Comparison of ENCODE assay signal across 20 mouse cellular contexts in genomic region chr12:72768230-72768629, GRCm38 (mm10). TPM values are rescaled to one million over a fixed set of nuclear protein-coding genes. Genes with fewer than 3 reads are reported as not detected.
DNase-seq lines count a peak whose midpoint lies in the region; ATAC-seq and TF ChIP-seq lines count a peak whose summit lies in the region.
"Had no signal": no experiment of that assay in that cellular context is flagged by ENCODE, and none has a peak within 500 bp of the region (broad histone marks: within the 10 kb centered on the region; RNA-seq: fewer than 3 reads in every experiment).

No protein-coding gene starts in this region.

- no peak for TF ChIP-seq CTCF in liver, adult 2 months (IDR thresholded peaks at IDR 0.05; ENCODE audit: low read depth, low read length)
- no peak for TF ChIP-seq CTCF in MEL (IDR thresholded peaks at IDR 0.05 in 2 of 3, conservative IDR thresholded peaks at IDR 0.05 in 1 of 3; ENCODE audit: control insufficient read depth in 1 of 3, insufficient read depth in 1 of 3, low read depth in 2 of 3, low read length in 3 of 3, poor library complexity in 1 of 3, severe bottlenecking in 1 of 3)
- no peak for TF ChIP-seq CTCF in intestine, postnatal 0 days (IDR thresholded peaks at IDR 0.05; ENCODE audit: low read depth)

- no peak overlapping the region for H3K4me3 ChIP-seq in liver, adult 2 months (ENCODE audit: insufficient read depth, low read depth, low read length)
- H3K4me3 ChIP-seq in liver, embryonic 12.5 days = no peak overlapping the region
- H3K4me3 ChIP-seq in MEL (ENCODE audit: control insufficient read depth in 1 of 2, insufficient read depth in 1 of 2, low read depth in 2 of 2, low read length in 2 of 2) = no peak overlapping the region
- no peak overlapping the region for H3K4me3 ChIP-seq in intestine, postnatal 0 days (ENCODE audit: low read depth, low read length)
- H3K4me3 ChIP-seq: embryonic facial prominence, embryonic 15.5 days; heart, adult 2 months; heart, embryonic 15.5 days; left cerebral cortex, adult 2 months; neural tube, embryonic 13.5 days had no signal

- 74% methylated on average over 2 of the region's 2 CpGs for WGBS in liver, adult 2 months
- 45% methylated on average over 2 of the region's 2 CpGs for WGBS in liver, embryonic 12.5 days (ENCODE audit: insufficient replicate concordance)
- 56% methylated on average over 2 of the region's 2 CpGs for WGBS in intestine, postnatal 0 days

- no peak for TF ChIP-seq POLR2A in liver, adult 2 months (IDR thresholded peaks at IDR 0.05; ENCODE audit: extremely low read depth, insufficient read depth, low read length)
- no peak for TF ChIP-seq POLR2A in MEL (IDR thresholded peaks at IDR 0.05; ENCODE audit: control insufficient read depth in 1 of 2, insufficient read depth in 1 of 2, low read depth in 1 of 2, low read length in 2 of 2, poor library complexity in 1 of 2)

- no peaks in the 10 kb centered on the region for H3K9me3 ChIP-seq in liver, embryonic 12.5 days (replicated peaks)
- no peaks in the 10 kb centered on the region for H3K9me3 ChIP-seq in MEL (replicated peaks; ENCODE audit: insufficient read depth, low read length)
- H3K9me3 ChIP-seq in intestine, postnatal 0 days (ENCODE audit: control insufficient read depth) = no peaks in the 10 kb centered on the region
- H3K9me3 ChIP-seq: embryonic facial prominence, embryonic 15.5 days; heart, embryonic 15.5 days; neural tube, embryonic 13.5 days had no signal

- DNase-seq in liver, adult 2 months (ENCODE audit: extremely low read depth, low read depth, low spot score) = no peak
- DNase-seq in MEL (ENCODE audit: low read depth, low spot score) = peak; percentile 63
- peak; percentile 49 for DNase-seq in splenic B cell, adult 2 months (ENCODE audit: low read depth, low spot score)
- no peak for DNase-seq in right cerebral cortex, postnatal 36 days (ENCODE audit: low spot score in 2 of 2)
- DNase-seq in spleen, postnatal 36 days (ENCODE audit: low spot score in 2 of 2) = no peak
- DNase-seq: adrenal gland, postnatal 14 days; cerebellum, adult 11 months; cerebellum, postnatal 10 days; heart, adult 2 months; kidney, adult 8-10 months; kidney, postnatal 25 days; lung, adult 18-20 months had no signal

- H3K4me1 ChIP-seq in liver, adult 2 months (ENCODE audit: control insufficient read depth, insufficient read depth, low read length) = peaks cover 22% of the 10 kb centered on the region
- peaks cover 41% of the 10 kb centered on the region for H3K4me1 ChIP-seq in liver, embryonic 12.5 days
- H3K4me1 ChIP-seq in MEL (ENCODE audit: control insufficient read depth in 1 of 2, insufficient read depth in 2 of 2, low read length in 2 of 2) = peaks cover 18 to 32% of the 10 kb centered on the region in 2 experiments
- H3K4me1 ChIP-seq in intestine, postnatal 0 days (replicated peaks; ENCODE audit: control insufficient read depth, insufficient read depth, low read length) = peaks cover 2% of the 10 kb centered on the region; the same call in 1 of the 2 replicates

- 0 out of 4 replicates have a peak, but pooled peaks of 1 of the 2 experiments have one; percentile 41 for TF ChIP-seq EP300 in MEL (IDR thresholded peaks at IDR 0.05; ENCODE audit: low read depth in 1 of 2, low read length in 2 of 2)

- H3K79me2 ChIP-seq in liver, adult 2 months (ENCODE audit: control insufficient read depth, insufficient read depth, low read length) = peaks cover 40% of the 10 kb centered on the region
- H3K79me2 ChIP-seq in MEL (ENCODE audit: control insufficient read depth, insufficient read depth, low read length, poor library complexity) = peaks cover 63% of the 10 kb centered on the region

- TF ChIP-seq RAD21 in MEL (IDR thresholded peaks at IDR 0.05; ENCODE audit: low read depth, low read length) = no peak

- no peak overlapping the region for H3K4me2 ChIP-seq in liver, embryonic 12.5 days
- peak overlapping the region; percentile 37 for H3K4me2 ChIP-seq in intestine, postnatal 0 days (replicated peaks; ENCODE audit: low read depth)
- H3K4me2 ChIP-seq: embryonic facial prominence, embryonic 15.5 days; heart, embryonic 15.5 days; midbrain, embryonic 11.5 days; neural tube, embryonic 13.5 days had no signal

- no peaks in the 10 kb centered on the region for H3K27me3 ChIP-seq in liver, adult 2 months (ENCODE audit: control insufficient read depth, insufficient read depth, low read length)
- H3K27me3 ChIP-seq in liver, embryonic 12.5 days (replicated peaks) = no peaks in the 10 kb centered on the region
- H3K27me3 ChIP-seq in MEL (ENCODE audit: control insufficient read depth in 1 of 2, insufficient read depth in 2 of 2, low read length in 2 of 2) = no peaks in the 10 kb centered on the region
- no peaks in the 10 kb centered on the region for H3K27me3 ChIP-seq in intestine, postnatal 0 days (replicated peaks; ENCODE audit: control insufficient read depth, insufficient read depth, low read length)
- H3K27me3 ChIP-seq in splenic B cell, adult 2 months (ENCODE audit: control insufficient read depth, insufficient read depth, low read length, poor library complexity, severe bottlenecking) = no peaks in the 10 kb centered on the region
- H3K27me3 ChIP-seq: embryonic facial prominence, embryonic 15.5 days; heart, embryonic 15.5 days; neural tube, embryonic 13.5 days had no signal

- H3K27ac ChIP-seq in liver, adult 2 months (replicated peaks; ENCODE audit: insufficient read depth, low read depth, low read length) = peak overlapping the region; percentile 72
- H3K27ac ChIP-seq in liver, embryonic 12.5 days = no peak overlapping the region
- peak overlapping the region; percentile 51; the same call in 1 of the 2 replicates for H3K27ac ChIP-seq in MEL (ENCODE audit: control insufficient read depth, low read depth, low read length)
- H3K27ac ChIP-seq in intestine, postnatal 0 days (ENCODE audit: low read depth, low read length) = peak overlapping the region; percentile 37; the same call in 1 of the 2 replicates
- H3K27ac ChIP-seq: embryonic facial prominence, embryonic 15.5 days; heart, adult 2 months; heart, embryonic 15.5 days; left cerebral cortex, adult 2 months; neural tube, embryonic 13.5 days had no signal

- H3K9ac ChIP-seq in liver, adult 2 months (ENCODE audit: low read depth, low read length) = no peak overlapping the region
- H3K9ac ChIP-seq in liver, embryonic 12.5 days = no peak overlapping the region
- no peak overlapping the region for H3K9ac ChIP-seq in MEL (ENCODE audit: control insufficient read depth, low read depth, low read length, poor library complexity, severe bottlenecking)
- no peak overlapping the region for H3K9ac ChIP-seq in intestine, postnatal 0 days (ENCODE audit: low read depth, low read length)
- H3K9ac ChIP-seq: embryonic facial prominence, embryonic 15.5 days; heart, embryonic 15.5 days; neural tube, embryonic 13.5 days had no signal

- no peak for ATAC-seq in liver, embryonic 12.5 days
- ATAC-seq in intestine, postnatal 0 days = peak; percentile 39; the same call in 1 of the 2 replicates
- ATAC-seq: forebrain, embryonic 16.5 days had no signal

- no peaks in the 10 kb centered on the region; the same call in 1 of the 2 replicates for H3K36me3 ChIP-seq in liver, adult 2 months (ENCODE audit: control insufficient read depth, insufficient read depth, low read length)
- peaks cover 14% of the 10 kb centered on the region for H3K36me3 ChIP-seq in liver, embryonic 12.5 days
- H3K36me3 ChIP-seq in MEL (ENCODE audit: control insufficient read depth in 1 of 2, insufficient read depth in 2 of 2, low read length in 2 of 2) = peaks cover 4 to 48% of the 10 kb centered on the region in 2 experiments
- no peaks in the 10 kb centered on the region for H3K36me3 ChIP-seq in intestine, postnatal 0 days (ENCODE audit: control insufficient read depth, insufficient read depth)
- H3K36me3 ChIP-seq in splenic B cell, adult 2 months (ENCODE audit: control insufficient read depth, insufficient read depth, low read length, poor library complexity, severe bottlenecking) = no peaks in the 10 kb centered on the region

TF ChIP-seq in MEL, 35 proteins besides CTCF, POLR2A, EP300 and RAD21 (continues in another document):
- TF ChIP-seq ZNF384 (IDR thresholded peaks at IDR 0.05; ENCODE audit: low read depth, low read length) (no peak), MAZ (IDR thresholded peaks at IDR 0.05; ENCODE audit: low read depth, low read length) (no peak), ZMIZ1 (IDR thresholded peaks at IDR 0.05; ENCODE audit: low read depth, low read length) (no peak), BHLHE40 (IDR thresholded peaks at IDR 0.05; ENCODE audit: borderline replicate concordance, low read depth, low read length) (no peak), TCF12 (IDR thresholded peaks at IDR 0.05; ENCODE audit: low read depth, low read length) (no peak), SMC3 (IDR thresholded peaks at IDR 0.05; ENCODE audit: low read depth, low read length) (no peak), CHD1 (IDR thresholded peaks at IDR 0.05; ENCODE audit: low read depth, low read length) (0 out of 2 replicates have a peak, but pooled peaks have one; percentile 43), UBTF (IDR thresholded peaks at IDR 0.05; ENCODE audit: borderline replicate concordance, insufficient read depth, low read depth, low read length) (no peak), ZC3H11A (IDR thresholded peaks at IDR 0.05; ENCODE audit: low read depth, low read length) (no peak), TBP (IDR thresholded peaks at IDR 0.05; ENCODE audit: low read depth, low read length) (no peak), GABPA (IDR thresholded peaks at IDR 0.05; ENCODE audit: low read depth, low read length) (no peak), CHD2 (IDR thresholded peaks at IDR 0.05; ENCODE audit: low read length) (no peak), ETS1 (IDR thresholded peaks at IDR 0.05; ENCODE audit: low read depth, low read length) (0 out of 2 replicates have a peak, but pooled peaks have one; percentile 30), MXI1 (IDR thresholded peaks at IDR 0.05; ENCODE audit: low read depth, low read length) (peak; percentile 43), RCOR1 (IDR thresholded peaks at IDR 0.05; ENCODE audit: low read depth, low read length) (peak; percentile 11; the same call in 1 of the 2 replicates), MYB (IDR thresholded peaks at IDR 0.05; ENCODE audit: low read depth, low read length) (no peak), NELFE (IDR thresholded peaks at IDR 0.05; ENCODE audit: low read depth, low read length) (no peak), MYC (IDR thresholded peaks at IDR 0.05; ENCODE audit: low read depth, low read length) (0 out of 2 replicates have a peak, but pooled peaks have one; percentile 28)

RNA-seq across cellular contexts. Expression of gene Ppm1a, which starts 11.0 kb away (rescaled TPM):
- total RNA-seq in liver, adult 2 months (2014; rRNA removed) = 108 and 110 TPM in 2 replicates
- 55.4 and 57.8 TPM in 2 replicates for polyA plus RNA-seq in liver, adult 2 months (2012; rRNA removed)
- 47.3 and 52.6 TPM in 2 replicates for polyA plus RNA-seq in liver, embryonic 12.5 days (2016; fragmentation: Nextera tagmentation; extraction: Ambion mirVana)
- total RNA-seq in MEL (2012; rRNA removed) = 119 and 127 TPM in 2 replicates
- 100 to 1,000 TPM in 1 of 2 experiments, not detected in 1; 111 TPM for polyA plus RNA-seq in MEL (2012; ENCODE audit: insufficient read depth in 1 of 2, insufficient read length in 2 of 2, low read depth in 1 of 2, low replicate concordance in 2 of 2, missing spikeins in 1 of 2)
- 73.1 and 73.8 TPM in 2 replicates for polyA plus RNA-seq in intestine, postnatal 0 days (2015; fragmentation: Nextera tagmentation; extraction: Ambion mirVana)

Comparison
In these comparisons a context has a peak if more than half of its experiments do, and no peak if none do; other contexts are left out.
1. DNase-seq: peak in MEL (single experiment) and splenic B cell, adult 2 months (single experiment); none in liver, adult 2 months (single experiment), right cerebral cortex, postnatal 36 days (0 of 2) and spleen, postnatal 36 days (0 of 2).